Mouse (Mus musculus): Measurements from ENCODE around the gene Zfp683.

Gene Zfp683

GRCm38 (mm10) chr4:134092382-134093288, 39.0 kb downstream of the Zfp683 start:
- peak; percentile 67 to 75 for DNase-seq

- DNase-seq = no peak
These were observed 40.4 kb downstream of the Zfp683 start for GRCm38 (mm10) chr4:134094004-134094564.

- no peak for DNase-seq
These were observed 41.4 kb downstream of the Zfp683 start, which contains the start of gene Cd52 for GRCm38 (mm10) chr4:134094923-134095547. Cd52 (minus strand) TSS chr4:134095082.

- no peak for DNase-seq
These were observed 42.5 kb downstream of the Zfp683 start for GRCm38 (mm10) chr4:134096120-134096519.

GRCm38 (mm10) chr4:134097015-134097608, 43.5 kb downstream of the Zfp683 start:
- DNase-seq = no peak

GRCm38 (mm10) chr4:134098628-134099027, 45.0 kb downstream of the Zfp683 start:
- peak; percentile 46 to 64 for DNase-seq

GRCm38 (mm10) chr4:134100245-134100644, 46.6 kb downstream of the Zfp683 start:
- no peak for DNase-seq

- DNase-seq = peak; percentile 86 to 90
These were observed 48.5 kb downstream of the Zfp683 start, which contains the start of gene Ubxn11 for GRCm38 (mm10) chr4:134101979-134102741. Ubxn11 (plus strand) TSS chr4:134102570.

- DNase-seq = no peak
These were observed 49.1 kb downstream of the Zfp683 start for GRCm38 (mm10) chr4:134102742-134103119.

GRCm38 (mm10) chr4:134106105-134106504, 52.5 kb downstream of the Zfp683 start:
- no peak for DNase-seq

- no peak for DNase-seq
These were observed 54.1 kb downstream of the Zfp683 start for GRCm38 (mm10) chr4:134107730-134108129.

- no peak for DNase-seq
These were observed 54.6 kb downstream of the Zfp683 start for GRCm38 (mm10) chr4:134108196-134108595.

Data from kidney, postnatal 4 days (tissue).